Mouse (Mus musculus) brain, embryonic 14.5 days (tissue): ENCODE measurements around the gene Slco1b2.

ENCODE experiments used
- CTCF ChIP-seq: fragments of 200-500 bp; IDR thresholded peaks from 2 replicates; pipeline ENCODE4 v1.5.1; 2012; ENCODE audit warnings: inconsistent platforms, mild to moderate bottlenecking, moderate library complexity, borderline replicate concordance; ENCODE audit not compliant: insufficient read depth, insufficient read length; ENCODE audit errors: extremely low read depth
- POLR2A ChIP-seq: fragments of 200-500 bp; IDR thresholded peaks from 2 replicates; pipeline ENCODE4 v1.6.1; 2012; ENCODE audit warnings: mild to moderate bottlenecking, inconsistent platforms, borderline replicate concordance; ENCODE audit not compliant: poor library complexity, insufficient read depth, insufficient read length, severe bottlenecking; ENCODE audit errors: extremely low read depth

GRCm38 (mm10) chr6:141614017-141614416 is 15.3 kb upstream of the Slco1b2 start:
- TF ChIP-seq POLR2A (no peak), CTCF (no peak)
